Mouse (Mus musculus) liver, embryonic 13.5 days (tissue): ENCODE results near the gene Pgap3. TPM values are rescaled to one million over a fixed set of nuclear protein-coding genes. Genes with fewer than 3 reads are reported as not detected.

Experiments
- ATAC-seq: fragments of 200-750 bp; cut with Nextera tagmentation; 2 replicates; pipeline ENCODE4 v1.8.0; 2017; ENCODE audit warnings: low read depth, mild to moderate bottlenecking, moderate number of reproducible peaks, moderate library complexity
- DNase-seq: peaks from one replicate; pipeline ENCODE4 v3.0.0; 2022
- H3K27ac ChIP-seq: fragments of 300-500 bp; sonication (generic); 2 replicates; pipeline ENCODE4 v1.5.1; 2015; ENCODE audit warnings: moderate library complexity, mild to moderate bottlenecking, inconsistent platforms
- H3K27me3 ChIP-seq: fragments of 300-500 bp; sonication (generic); 2 replicates; pipeline ENCODE4 v1.6.1; 2015; ENCODE audit warnings: mild to moderate bottlenecking, inconsistent platforms
- H3K36me3 ChIP-seq: fragments of 300-500 bp; sonication (generic); 2 replicates; pipeline ENCODE4 v1.6.1; 2015; ENCODE audit warnings: mild to moderate bottlenecking, inconsistent platforms
- H3K4me1 ChIP-seq: fragments of 300-500 bp; sonication (generic); replicated peaks from 2 replicates; pipeline ENCODE4 v1.6.1; 2015; ENCODE audit warnings: inconsistent platforms
- H3K4me2 ChIP-seq: fragments of 300-500 bp; sonication (generic); 2 replicates; pipeline ENCODE4 v1.6.1; 2015; ENCODE audit warnings: inconsistent platforms, mild to moderate bottlenecking, moderate library complexity
- H3K4me3 ChIP-seq: fragments of 300-500 bp; sonication (generic); replicated peaks from 2 replicates; pipeline ENCODE4 v1.5.1; 2015; ENCODE audit warnings: mild to moderate bottlenecking, inconsistent platforms
- H3K9ac ChIP-seq: fragments of 300-500 bp; sonication (generic); 2 replicates; pipeline ENCODE4 v1.6.1; 2015; ENCODE audit warnings: mild to moderate bottlenecking, inconsistent platforms
- H3K9me3 ChIP-seq: fragments of 300-500 bp; sonication (generic); replicated peaks from 2 replicates; pipeline ENCODE4 v1.6.1; 2016; ENCODE audit warnings: inconsistent platforms
- WGBS: fragments of 180-500 bp; shearing (Covaris S2); methylation state at CpG from one replicate; pipeline ENCODE4 v1.1.7; 2015; ENCODE audit not compliant: insufficient replicate concordance; 5-methylcytosine and 5-hydroxymethylcytosine counted together
- polyA plus RNA-seq: library from polyadenylated mRNA; unstranded; fragments of >200 nt; fragmentation: Nextera tagmentation; extraction: Ambion mirVana; gene quantifications from 2 replicates; pipeline ENCODE4 v1.2.1, GENCODE M21; 2015

Gene Pgap3
- polyA plus RNA-seq, 1 experiment from 2014 or later = 3.1 TPM

- Histone ChIP-seq H3K4me2 (no peak overlapping the region), H3K36me3 (no peaks in the 10 kb centered on the region), H3K27me3 (no peaks in the 10 kb centered on the region), H3K9ac (no peak overlapping the region), H3K27ac (no peak overlapping the region), H3K9me3 (no peaks in the 10 kb centered on the region), H3K4me3 (no peak overlapping the region), H3K4me1 (peaks cover 16% of the 10 kb centered on the region)
- no peak for DNase-seq
- WGBS = 66% methylated on average over 10 of the region's 10 CpGs
- ATAC-seq = no peak
These were observed 33.0 kb downstream of the Pgap3 start for GRCm38 (mm10) chr11:98367171-98367862.

DNA sequence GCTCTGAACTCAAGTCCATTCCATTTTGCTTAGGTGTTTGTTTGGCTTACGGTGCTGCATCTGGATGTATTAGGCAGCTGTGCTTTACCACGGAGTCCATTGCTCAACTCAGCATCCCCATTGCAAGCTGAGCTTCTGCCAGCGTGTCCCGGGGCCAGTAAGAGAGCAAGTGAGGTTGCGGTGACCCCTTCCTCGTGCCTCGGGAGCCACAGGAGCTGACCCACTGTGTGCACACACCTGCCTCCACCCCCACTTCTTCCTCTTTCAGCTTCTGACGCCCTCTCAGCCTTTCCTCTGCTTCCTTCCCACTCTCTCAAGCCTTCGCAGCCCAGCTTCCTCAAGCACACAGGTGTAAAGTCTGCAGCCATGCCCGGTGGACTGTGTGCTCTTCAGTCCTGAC, 34.0 kb downstream of the Pgap3 start:
- Histone ChIP-seq H3K9ac (no peak overlapping the region), H3K4me1 (peaks cover 26% of the 10 kb centered on the region), H3K9me3 (no peaks in the 10 kb centered on the region), H3K36me3 (no peaks in the 10 kb centered on the region), H3K4me2 (no peak overlapping the region), H3K27ac (no peak overlapping the region), H3K27me3 (no peaks in the 10 kb centered on the region), H3K4me3 (no peak overlapping the region)
- 48% methylated on average over 10 of the region's 10 CpGs for WGBS
- ATAC-seq (no peak), DNase-seq (no peak)

DNA sequence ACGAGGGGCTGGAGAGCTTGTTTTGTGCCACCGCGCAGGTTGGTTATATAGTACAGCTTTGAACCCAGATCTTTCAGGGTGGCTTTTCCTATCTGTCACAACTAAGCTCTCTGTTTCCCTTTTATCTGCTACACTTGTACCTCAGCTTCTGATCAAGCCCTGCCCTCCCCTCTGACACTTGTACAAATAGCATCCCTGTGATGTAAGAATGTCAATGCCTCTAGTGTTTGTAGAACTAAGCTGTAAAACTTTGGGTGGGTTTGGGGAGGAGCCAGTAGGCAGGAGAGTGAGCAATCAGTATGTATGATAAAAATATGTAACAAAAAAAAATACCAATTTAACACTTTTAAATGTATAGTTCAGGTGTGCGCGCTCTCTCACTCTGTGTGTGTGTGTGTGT, 35.9 kb downstream of the Pgap3 start:
- Histone ChIP-seq H3K4me2 (no peak overlapping the region), H3K27me3 (no peaks in the 10 kb centered on the region), H3K9ac (no peak overlapping the region), H3K27ac (no peak overlapping the region), H3K4me1 (peaks cover 40% of the 10 kb centered on the region), H3K9me3 (no peaks in the 10 kb centered on the region), H3K36me3 (no peaks in the 10 kb centered on the region), H3K4me3 (no peak overlapping the region)
- DNase-seq (no peak), ATAC-seq (no peak)
- 86% methylated on average over 5 of the region's 5 CpGs for WGBS

- no peaks in the 10 kb centered on the region for H3K9me3 ChIP-seq
- DNase-seq (no peak), ATAC-seq (no peak)
- no peak overlapping the region for H3K4me3 ChIP-seq
- H3K27ac ChIP-seq = no peak overlapping the region
- no peaks in the 10 kb centered on the region for H3K27me3 ChIP-seq
- H3K36me3 ChIP-seq = no peaks in the 10 kb centered on the region
- no peak overlapping the region for H3K4me2 ChIP-seq
- H3K9ac ChIP-seq = no peak overlapping the region
- WGBS = 62% methylated on average over 5 of the region's 5 CpGs
- peaks cover 46% of the 10 kb centered on the region for H3K4me1 ChIP-seq
These were observed 36.5 kb downstream of the Pgap3 start for GRCm38 (mm10) chr11:98363817-98364216.

DNA sequence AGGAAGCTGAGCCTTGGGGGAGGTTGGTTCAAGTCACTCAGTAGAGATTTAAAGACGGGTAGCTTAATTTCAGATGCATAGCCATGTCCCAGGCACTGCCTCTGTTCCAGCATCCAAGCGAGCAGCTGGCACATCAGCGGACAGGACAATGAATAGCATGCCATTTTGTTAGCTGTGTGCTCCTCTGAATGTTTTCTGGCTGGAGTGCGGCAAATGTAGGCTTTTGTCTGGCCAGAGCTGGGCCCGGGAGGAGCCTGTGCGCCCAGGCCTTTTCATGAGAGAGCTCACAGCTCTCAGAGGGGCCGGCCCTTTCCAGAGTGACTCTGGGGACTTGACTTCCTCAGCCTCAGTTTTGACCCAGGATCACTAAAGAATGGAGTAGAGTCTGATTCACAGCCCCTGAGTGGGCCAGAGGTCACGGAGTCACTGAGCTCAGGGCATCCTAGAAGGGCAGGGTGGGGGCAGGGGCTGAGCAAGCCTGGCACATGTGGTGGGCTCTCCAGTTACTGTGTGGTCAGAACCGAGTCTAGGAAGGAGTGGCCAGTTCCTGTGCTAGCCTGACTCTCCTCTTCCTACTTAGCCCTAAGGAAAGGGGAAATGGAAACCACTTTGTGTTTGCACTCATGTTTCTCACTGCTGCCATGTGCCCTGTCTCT, 39.3 kb downstream of the Pgap3 start:
- Histone ChIP-seq H3K9me3 (no peaks in the 10 kb centered on the region), H3K27ac (peak overlapping the region; percentile 49), H3K4me3 (0 out of 2 replicates have a peak overlapping the region, but pooled peaks have one; percentile 2), H3K4me1 (peaks cover 64% of the 10 kb centered on the region), H3K9ac (no peak overlapping the region), H3K36me3 (no peaks in the 10 kb centered on the region), H3K27me3 (no peaks in the 10 kb centered on the region), H3K4me2 (peak overlapping the region; percentile 21; the same call in 1 of the 2 replicates)
- DNase-seq (no peak), ATAC-seq (no peak)
- WGBS = 59% methylated on average over 9 of the region's 9 CpGs

- DNase-seq = peak; percentile 86
- peaks cover 60% of the 10 kb centered on the region for H3K4me1 ChIP-seq
- peak; percentile 86 for ATAC-seq
- H3K27me3 ChIP-seq = peaks cover 20% of the 10 kb centered on the region
- peak within 1 kb of the TSS; percentile 85 for H3K4me2 ChIP-seq
- peak within 1 kb of the TSS; percentile 73 for H3K27ac ChIP-seq
- no peaks in the 10 kb centered on the region for H3K36me3 ChIP-seq
- H3K4me3 ChIP-seq = peak within 1 kb of the TSS; percentile 78
- under 1% methylated on average over 58 of the region's 60 CpGs for WGBS
- H3K9me3 ChIP-seq = no peaks in the 10 kb centered on the region
- peak within 1 kb of the TSS; percentile 82 for H3K9ac ChIP-seq
These were observed 41.9 kb downstream of the Pgap3 start, which contains the start of gene Stard3 for GRCm38 (mm10) chr11:98358161-98359083. TSS of gene Stard3 (plus strand) at chr11:98358368.

GRCm38 (mm10) chr11:98357396-98358160, 42.7 kb downstream of the Pgap3 start:
- peak; percentile 13; the same call in 1 of the 2 replicates for ATAC-seq
- Histone ChIP-seq H3K9me3 (no peaks in the 10 kb centered on the region), H3K4me3 (peak overlapping the region; percentile 78), H3K4me1 (peaks cover 60% of the 10 kb centered on the region), H3K36me3 (no peaks in the 10 kb centered on the region), H3K9ac (peak overlapping the region; percentile 73), H3K27me3 (peaks cover 29% of the 10 kb centered on the region), H3K27ac (peak overlapping the region; percentile 65), H3K4me2 (peak overlapping the region; percentile 85)
- 12% methylated on average over 13 of the region's 13 CpGs for WGBS
- DNase-seq = no peak

- peak overlapping the region; percentile 85 for H3K4me2 ChIP-seq
- peaks cover 36% of the 10 kb centered on the region for H3K27me3 ChIP-seq
- H3K4me1 ChIP-seq = peaks cover 54% of the 10 kb centered on the region
- no peak for ATAC-seq
- no peaks in the 10 kb centered on the region for H3K9me3 ChIP-seq
- H3K9ac ChIP-seq = no peak overlapping the region
- H3K4me3 ChIP-seq = peak overlapping the region; percentile 78; the same call in 1 of the 2 replicates
- H3K36me3 ChIP-seq = no peaks in the 10 kb centered on the region
- peak overlapping the region; percentile 65 for H3K27ac ChIP-seq
- no peak for DNase-seq
- WGBS = 63% methylated on average over 7 of the region's 7 CpGs
These were observed 43.5 kb downstream of the Pgap3 start for GRCm38 (mm10) chr11:98356625-98357394.

- no peaks in the 10 kb centered on the region for H3K36me3 ChIP-seq
- no peak overlapping the region for H3K4me3 ChIP-seq
- 0 out of 2 replicates have a peak overlapping the region, but pooled peaks have one; percentile 3 for H3K4me2 ChIP-seq
- no peak overlapping the region for H3K9ac ChIP-seq
- ATAC-seq (no peak), DNase-seq (peak; percentile 55)
- H3K9me3 ChIP-seq = no peaks in the 10 kb centered on the region
- no peak overlapping the region for H3K27ac ChIP-seq
- peaks cover 46% of the 10 kb centered on the region for H3K27me3 ChIP-seq
- H3K4me1 ChIP-seq = peaks cover 45% of the 10 kb centered on the region
- 7% methylated on average over 6 of the region's 6 CpGs for WGBS
These were observed 44.5 kb downstream of the Pgap3 start for GRCm38 (mm10) chr11:98355732-98356299.

- H3K9me3 ChIP-seq = no peaks in the 10 kb centered on the region
- H3K4me1 ChIP-seq = peaks cover 32% of the 10 kb centered on the region
- no peak overlapping the region for H3K9ac ChIP-seq
- no peak overlapping the region for H3K4me3 ChIP-seq
- DNase-seq = no peak
- ATAC-seq = no peak
- no peak overlapping the region for H3K4me2 ChIP-seq
- H3K36me3 ChIP-seq = no peaks in the 10 kb centered on the region
- H3K27me3 ChIP-seq = peaks cover 60% of the 10 kb centered on the region
- H3K27ac ChIP-seq = no peak overlapping the region
- WGBS = 63% methylated on average over 14 of the region's 14 CpGs
These were observed 45.8 kb downstream of the Pgap3 start for GRCm38 (mm10) chr11:98354445-98354844.
